Comparison of ENCODE assay signal across 8 mouse cellular contexts in the genomic region with DNA sequence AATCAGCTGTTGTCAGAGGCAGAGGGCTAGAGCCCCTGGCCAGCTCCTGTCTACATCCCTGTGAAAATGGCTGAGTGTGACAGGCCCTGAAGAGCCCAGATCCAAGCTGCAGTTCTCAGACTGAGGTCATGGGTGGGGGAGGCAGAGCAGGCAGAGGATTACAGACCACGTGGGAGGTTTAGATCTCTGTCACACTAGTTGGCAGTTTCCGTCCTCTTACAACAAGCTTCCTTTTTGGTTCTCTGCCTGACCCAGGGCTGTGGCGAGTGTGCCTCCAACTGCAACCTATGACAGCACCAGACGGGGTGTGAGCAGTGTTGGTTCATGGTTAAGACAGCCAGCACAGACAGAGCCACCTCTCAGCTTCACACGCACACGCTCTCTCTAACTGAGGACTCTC. TPM values are rescaled to one million over a fixed set of nuclear protein-coding genes. Genes with fewer than 3 reads are reported as not detected.
DNase-seq lines count a peak whose midpoint lies in the region; ATAC-seq and TF ChIP-seq lines count a peak whose summit lies in the region.

No protein-coding gene starts in this region.

- H3K27me3 ChIP-seq in Patski = peaks cover 2% of the 10 kb centered on the region
- no peaks in the 10 kb centered on the region for H3K27me3 ChIP-seq in forebrain, postnatal 0 days (ENCODE audit: insufficient read depth, low read length)
- no peaks in the 10 kb centered on the region for H3K27me3 ChIP-seq in lung, postnatal 0 days (replicated peaks; ENCODE audit: insufficient read depth, low read length)
- H3K27me3 ChIP-seq in small intestine, adult 2 months (ENCODE audit: control insufficient read depth, insufficient read depth, low read length) = no peaks in the 10 kb centered on the region

- no peak overlapping the region for H3K9ac ChIP-seq in forebrain, postnatal 0 days
- no peak overlapping the region for H3K9ac ChIP-seq in lung, postnatal 0 days (replicated peaks; ENCODE audit: low read depth)

- H3K36me3 ChIP-seq in forebrain, postnatal 0 days (ENCODE audit: insufficient read depth) = no peaks in the 10 kb centered on the region
- H3K36me3 ChIP-seq in lung, postnatal 0 days (ENCODE audit: insufficient read depth, low read length) = no peaks in the 10 kb centered on the region
- no peaks in the 10 kb centered on the region for H3K36me3 ChIP-seq in small intestine, adult 2 months (ENCODE audit: control insufficient read depth, insufficient read depth, low read length)

- TF ChIP-seq EP300 in lung, postnatal 0 days (IDR thresholded peaks at IDR 0.05) = no peak

- CTCF ChIA-PET in Patski (lab: Charles Lee) = no interaction called here

- ATAC-seq in Patski = peak; percentile 26
- peak; percentile 80 for ATAC-seq in forebrain, postnatal 0 days
- peak; percentile 90 for ATAC-seq in lung, postnatal 0 days

- peak; percentile 89 for DNase-seq in CD4-positive, CD25-positive, alpha-beta regulatory T cell, adult 2 months (ENCODE audit: low read depth, low spot score)
- no peak for DNase-seq in Patski (ENCODE audit: low read depth, low spot score)
- no peak for DNase-seq in forebrain, postnatal 0 days
- DNase-seq in induced T-regulatory cell, adult 2 months (ENCODE audit: low read depth) = peak; percentile 94
- DNase-seq in lung, postnatal 0 days (ENCODE audit: low spot score) = peak; percentile 81
- no peak for DNase-seq in cerebellum, adult 9-11 months
- no peak for DNase-seq in c-Kit-positive CD71-positive TER-119-positive erythroid progenitor cells, embryonic 14.5 days (ENCODE audit: low spot score)

- no peak overlapping the region for H3K27ac ChIP-seq in forebrain, postnatal 0 days (ENCODE audit: low read depth, low read length)
- 0 out of 2 replicates have a peak overlapping the region, but pooled peaks have one; percentile 7 for H3K27ac ChIP-seq in lung, postnatal 0 days (ENCODE audit: low read length)
- peak overlapping the region; percentile 54 for H3K27ac ChIP-seq in small intestine, adult 2 months (ENCODE audit: insufficient read depth, low read depth, low read length)

- in situ Hi-C loops in Patski (cut with MboI; ENCODE audit: low pct_unique_long_range_greater_than_20kb) = no loop called here

- H3K4me3 ChIP-seq in forebrain, postnatal 0 days (ENCODE audit: low read depth, low read length) = no peak overlapping the region
- no peak overlapping the region for H3K4me3 ChIP-seq in lung, postnatal 0 days (ENCODE audit: low read depth, low read length)
- H3K4me3 ChIP-seq in small intestine, adult 2 months (ENCODE audit: low read depth, low read length) = no peak overlapping the region

- H3K4me1 ChIP-seq in forebrain, postnatal 0 days (ENCODE audit: insufficient read depth) = no peaks in the 10 kb centered on the region
- H3K4me1 ChIP-seq in lung, postnatal 0 days (ENCODE audit: insufficient read depth, low read depth, low read length) = no peaks in the 10 kb centered on the region
- no peaks in the 10 kb centered on the region for H3K4me1 ChIP-seq in small intestine, adult 2 months (ENCODE audit: control insufficient read depth, insufficient read depth, insufficient read length, low read length)

- no peaks in the 10 kb centered on the region for H3K9me3 ChIP-seq in forebrain, postnatal 0 days (ENCODE audit: low read length)
- H3K9me3 ChIP-seq in lung, postnatal 0 days (ENCODE audit: low read length) = no peaks in the 10 kb centered on the region

- no peak for TF ChIP-seq CTCF in Patski (IDR thresholded peaks at IDR 0.05)
- no peak for TF ChIP-seq CTCF in forebrain, postnatal 0 days (IDR thresholded peaks at IDR 0.05; ENCODE audit: low read depth)
- no peak for TF ChIP-seq CTCF in lung, postnatal 0 days (IDR thresholded peaks at IDR 0.05)
- no peak for TF ChIP-seq CTCF in small intestine, adult 2 months (IDR thresholded peaks at IDR 0.05; ENCODE audit: extremely low read depth, insufficient read length, insufficient replicate concordance, low read depth, low read length)

- WGBS in forebrain, postnatal 0 days = 44% methylated on average over 6 of the region's 6 CpGs
- 28% methylated on average over 6 of the region's 6 CpGs for WGBS in lung, postnatal 0 days
- 49% methylated on average over 6 of the region's 6 CpGs for WGBS in small intestine, adult 2 months

- POLR2A ChIA-PET in Patski (lab: Charles Lee) = no interaction called here

- TF ChIP-seq POLR2A in small intestine, adult 2 months (IDR thresholded peaks at IDR 0.05; ENCODE audit: low read depth, low read length) = no peak

- H3K4me2 ChIP-seq in forebrain, postnatal 0 days (ENCODE audit: low read depth) = no peak overlapping the region
- H3K4me2 ChIP-seq in lung, postnatal 0 days (replicated peaks; ENCODE audit: low read depth, low read length) = no peak overlapping the region

RNA-seq across cellular contexts. Expression of gene A630001G21Rik, which starts 26.9 kb away (rescaled TPM):
- 0.36 TPM for polyA plus RNA-seq in Patski (2021)
- total RNA-seq in forebrain, postnatal 0 days (2014; rRNA removed) = 0.46 and 2.0 TPM in 2 replicates
- polyA plus RNA-seq in forebrain, postnatal 0 days (2015; fragmentation: Nextera tagmentation; extraction: Ambion mirVana) = 0.19 and 0.25 TPM in 2 replicates
- polyA plus RNA-seq in lung, postnatal 0 days (2015; fragmentation: Nextera tagmentation; extraction: Ambion mirVana) = 1.5 and 1.8 TPM in 2 replicates
- polyA plus RNA-seq in small intestine, adult 2 months (2012; rRNA removed) = 0.47 and 1.2 TPM in 2 replicates

RNA-seq across cellular contexts. Expression of gene Cab39, which starts 41.7 kb away (rescaled TPM):
- 74.3 TPM for polyA plus RNA-seq in Patski (2021)
- total RNA-seq in forebrain, postnatal 0 days (2014; rRNA removed) = 191 and 216 TPM in 2 replicates
- 41.1 and 46.1 TPM in 2 replicates for polyA plus RNA-seq in forebrain, postnatal 0 days (2015; fragmentation: Nextera tagmentation; extraction: Ambion mirVana)
- 37.3 and 37.7 TPM in 2 replicates for polyA plus RNA-seq in lung, postnatal 0 days (2015; fragmentation: Nextera tagmentation; extraction: Ambion mirVana)
- polyA plus RNA-seq in small intestine, adult 2 months (2012; rRNA removed) = 36.8 and 67.0 TPM in 2 replicates

Comparison
In these comparisons a context has a peak if more than half of its experiments do, and no peak if none do; other contexts are left out.
1. DNase-seq: peak in CD4-positive, CD25-positive, alpha-beta regulatory T cell, adult 2 months (single experiment), induced T-regulatory cell, adult 2 months (single experiment) and lung, postnatal 0 days (single experiment); none in Patski (single experiment), forebrain, postnatal 0 days (single experiment), cerebellum, adult 9-11 months (single experiment) and c-Kit-positive CD71-positive TER-119-positive erythroid progenitor cells, embryonic 14.5 days (single experiment).
2. ATAC-seq: peak in every context shown above with its lines; median percentile 90 in lung, postnatal 0 days; 80 in forebrain, postnatal 0 days; 26 in Patski.